Mouse (Mus musculus): ENCODE data around the gene Fktn. TPM values are rescaled to one million over a fixed set of nuclear protein-coding genes. Genes with fewer than 3 reads are reported as not detected.

Fktn gene
- polyA plus RNA-seq, 1 experiment from 2014 or later, result 19.2 TPM

- 96% methylated on average over 4 of the region's 4 CpGs for WGBS
- DNase-seq (ENCODE audit: low spot score) (no peak), ATAC-seq (ENCODE audit: insufficient read depth, low FRiP score, low TSS enrichment) (no peak)
- no peak overlapping the region for H3K9ac ChIP-seq (ENCODE audit: low read length)
- no peaks in the 10 kb centered on the region for H3K27me3 ChIP-seq (ENCODE audit: control insufficient read depth, insufficient read depth, low read length)
- H3K4me2 ChIP-seq (ENCODE audit: low read depth), result no peak overlapping the region
- H3K36me3 ChIP-seq (ENCODE audit: control insufficient read depth, insufficient read depth, low read length), result no peaks in the 10 kb centered on the region
- H3K4me1 ChIP-seq (ENCODE audit: control insufficient read depth, insufficient read depth, low read length), result no peaks in the 10 kb centered on the region
- no peaks in the 10 kb centered on the region for H3K9me3 ChIP-seq (ENCODE audit: control insufficient read depth, low read length)
- H3K27ac ChIP-seq (ENCODE audit: low read depth, low read length), result no peak overlapping the region
- H3K4me3 ChIP-seq (ENCODE audit: low read depth, low read length), result no peak overlapping the region
Observed at GRCm38 (mm10) chr4:53758764-53759163, 45.0 kb downstream of the Fktn start.

DNA sequence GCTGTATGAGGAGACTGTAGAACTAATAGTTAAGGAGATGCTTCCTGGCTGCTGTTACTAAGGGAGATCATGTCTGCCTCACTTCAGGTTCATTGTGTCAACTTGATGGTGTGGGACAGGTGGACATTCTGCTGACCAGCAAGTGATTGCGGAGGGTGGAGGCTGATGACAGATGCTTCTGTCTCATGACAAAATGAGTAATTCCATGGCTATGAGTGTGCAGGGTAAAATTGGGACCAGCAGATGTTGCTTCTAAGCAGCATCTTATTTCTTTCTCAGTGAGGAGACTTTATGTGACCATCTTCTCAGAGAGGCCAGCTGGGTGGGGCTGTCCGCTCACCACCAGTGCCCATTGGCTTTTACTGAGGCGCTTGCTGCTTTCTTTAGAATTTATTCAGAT is 45.9 kb downstream of the Fktn start:
- WGBS, result 96% methylated on average over 3 of the region's 3 CpGs
- H3K9ac ChIP-seq (ENCODE audit: low read length), result no peak overlapping the region

DNA sequence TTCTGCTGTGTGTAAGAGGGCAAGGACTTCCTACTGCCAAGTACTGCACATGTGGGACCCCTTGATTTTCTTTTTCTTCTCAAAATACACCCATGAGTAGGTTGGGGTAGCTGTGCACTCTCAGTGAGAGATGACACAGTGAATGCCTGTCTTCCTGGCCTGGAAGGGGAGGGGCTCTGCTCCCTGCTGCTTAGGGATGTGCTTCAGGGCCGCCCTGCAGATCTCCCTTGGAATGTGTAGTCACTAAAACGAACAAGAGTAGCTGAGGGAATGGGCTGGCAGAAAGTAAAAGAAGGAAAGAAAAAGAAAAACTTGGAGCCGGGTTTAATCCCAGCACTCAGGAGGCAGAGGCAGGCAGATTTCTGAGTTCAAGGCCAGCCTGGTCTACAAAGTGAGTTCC is 48.7 kb downstream of the Fktn start:
- Histone ChIP-seq H3K4me3 (ENCODE audit: low read depth, low read length) (no peak overlapping the region), H3K9me3 (ENCODE audit: control insufficient read depth, low read length) (no peaks in the 10 kb centered on the region), H3K9ac (ENCODE audit: low read length) (no peak overlapping the region), H3K27me3 (ENCODE audit: control insufficient read depth, insufficient read depth, low read length) (no peaks in the 10 kb centered on the region), H3K4me2 (ENCODE audit: low read depth) (no peak overlapping the region), H3K27ac (ENCODE audit: low read depth, low read length) (no peak overlapping the region), H3K36me3 (ENCODE audit: control insufficient read depth, insufficient read depth, low read length) (no peaks in the 10 kb centered on the region), H3K4me1 (ENCODE audit: control insufficient read depth, insufficient read depth, low read length) (no peaks in the 10 kb centered on the region)
- 48% methylated on average over 3 of the region's 3 CpGs for WGBS
- no peak for ATAC-seq (ENCODE audit: insufficient read depth, low FRiP score, low TSS enrichment)
- no peak for DNase-seq (ENCODE audit: low spot score)

More for the DNA sequence above, 45.9 kb downstream of the Fktn start:
- Histone ChIP-seq H3K4me2 (ENCODE audit: low read depth) (no peak overlapping the region), H3K4me1 (ENCODE audit: control insufficient read depth, insufficient read depth, low read length) (no peaks in the 10 kb centered on the region), H3K27ac (ENCODE audit: low read depth, low read length) (no peak overlapping the region), H3K4me3 (ENCODE audit: low read depth, low read length) (no peak overlapping the region), H3K27me3 (ENCODE audit: control insufficient read depth, insufficient read depth, low read length) (no peaks in the 10 kb centered on the region), H3K36me3 (ENCODE audit: control insufficient read depth, insufficient read depth, low read length) (no peaks in the 10 kb centered on the region), H3K9me3 (ENCODE audit: control insufficient read depth, low read length) (no peaks in the 10 kb centered on the region)
- DNase-seq (ENCODE audit: low spot score) (no peak), ATAC-seq (ENCODE audit: insufficient read depth, low FRiP score, low TSS enrichment) (no peak)

- 29% methylated on average over 6 of the region's 6 CpGs for WGBS
- Histone ChIP-seq H3K27me3 (ENCODE audit: control insufficient read depth, insufficient read depth, low read length) (no peaks in the 10 kb centered on the region), H3K36me3 (ENCODE audit: control insufficient read depth, insufficient read depth, low read length) (no peaks in the 10 kb centered on the region), H3K9ac (ENCODE audit: low read length) (no peak overlapping the region), H3K4me3 (ENCODE audit: low read depth, low read length) (no peak overlapping the region), H3K4me1 (ENCODE audit: control insufficient read depth, insufficient read depth, low read length) (no peaks in the 10 kb centered on the region), H3K9me3 (ENCODE audit: control insufficient read depth, low read length) (no peaks in the 10 kb centered on the region), H3K27ac (ENCODE audit: low read depth, low read length) (no peak overlapping the region), H3K4me2 (ENCODE audit: low read depth) (no peak overlapping the region)
- DNase-seq (ENCODE audit: low spot score), result no peak
- no peak for ATAC-seq (ENCODE audit: insufficient read depth, low FRiP score, low TSS enrichment)
Observed at GRCm38 (mm10) chr4:53770958-53771735, 57.3 kb downstream of the Fktn start.

DNA sequence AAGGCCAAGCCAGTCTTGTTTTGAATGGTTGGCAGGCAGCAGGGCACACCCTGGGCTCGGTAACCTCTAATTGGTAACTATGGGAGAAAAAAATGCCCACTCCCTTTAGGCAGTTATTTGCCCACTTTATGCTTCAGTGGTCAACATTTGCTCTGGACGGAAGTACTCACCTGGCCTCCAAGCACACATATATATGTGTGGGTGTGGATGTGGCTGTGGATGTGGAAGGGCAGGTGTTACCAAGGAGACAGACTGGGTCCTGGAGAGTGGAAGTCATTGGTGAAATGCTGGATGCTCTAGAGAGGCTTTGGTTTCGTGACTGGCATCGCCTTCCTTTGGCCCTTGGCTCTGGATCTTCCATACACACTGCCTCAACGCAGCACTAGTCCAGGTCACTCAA is 58.2 kb downstream of the Fktn start:
- H3K9me3 ChIP-seq (ENCODE audit: control insufficient read depth, low read length), result no peaks in the 10 kb centered on the region
- no peaks in the 10 kb centered on the region for H3K36me3 ChIP-seq (ENCODE audit: control insufficient read depth, insufficient read depth, low read length)
- no peak overlapping the region for H3K9ac ChIP-seq (ENCODE audit: low read length)
- H3K4me1 ChIP-seq (ENCODE audit: control insufficient read depth, insufficient read depth, low read length), result no peaks in the 10 kb centered on the region
- H3K27ac ChIP-seq (ENCODE audit: low read depth, low read length), result no peak overlapping the region
- no peak overlapping the region for H3K4me2 ChIP-seq (ENCODE audit: low read depth)
- no peak for DNase-seq (ENCODE audit: low spot score)
- WGBS, result 72% methylated on average over 5 of the region's 5 CpGs
- H3K27me3 ChIP-seq (ENCODE audit: control insufficient read depth, insufficient read depth, low read length), result no peaks in the 10 kb centered on the region
- H3K4me3 ChIP-seq (ENCODE audit: low read depth, low read length), result no peak overlapping the region
- ATAC-seq (ENCODE audit: insufficient read depth, low FRiP score, low TSS enrichment), result no peak

DNA sequence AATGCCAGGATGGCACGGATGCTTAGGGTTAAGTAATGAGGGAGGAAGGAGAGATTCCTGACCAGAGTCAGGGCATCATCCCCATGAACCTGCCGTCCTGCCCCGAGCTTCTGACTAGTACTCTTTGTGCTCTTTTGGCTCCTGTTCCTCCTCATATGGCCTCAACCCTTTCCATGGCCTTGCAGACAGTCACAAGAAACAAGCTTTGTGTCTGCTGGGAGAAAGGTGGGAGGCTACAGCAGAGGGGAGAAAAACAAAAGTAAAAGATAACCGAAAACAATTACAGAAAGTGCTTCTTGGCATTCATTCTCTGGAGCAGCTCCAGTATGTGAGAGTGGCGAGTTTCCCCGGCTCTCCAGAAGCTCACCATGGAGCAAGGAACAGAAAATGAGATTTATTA is 60.1 kb downstream of the Fktn start:
- ATAC-seq (ENCODE audit: insufficient read depth, low FRiP score, low TSS enrichment) (no peak), DNase-seq (ENCODE audit: low spot score) (no peak)
- Histone ChIP-seq H3K4me1 (ENCODE audit: control insufficient read depth, insufficient read depth, low read length) (no peaks in the 10 kb centered on the region), H3K9ac (ENCODE audit: low read length) (no peak overlapping the region), H3K36me3 (ENCODE audit: control insufficient read depth, insufficient read depth, low read length) (no peaks in the 10 kb centered on the region), H3K4me3 (ENCODE audit: low read depth, low read length) (no peak overlapping the region), H3K27ac (ENCODE audit: low read depth, low read length) (no peak overlapping the region), H3K9me3 (ENCODE audit: control insufficient read depth, low read length) (no peaks in the 10 kb centered on the region), H3K4me2 (ENCODE audit: low read depth) (no peak overlapping the region), H3K27me3 (ENCODE audit: control insufficient read depth, insufficient read depth, low read length) (no peaks in the 10 kb centered on the region)
- WGBS, result 71% methylated on average over 6 of the region's 6 CpGs

- 69% methylated on average over 4 of the region's 4 CpGs for WGBS
Observed at GRCm38 (mm10) chr4:53781396-53781795, 67.6 kb downstream of the Fktn start.

GRCm38 (mm10) chr4:53782216-53783070 is 68.6 kb downstream of the Fktn start:
- Histone ChIP-seq H3K36me3 (ENCODE audit: control insufficient read depth, insufficient read depth, low read length) (no peaks in the 10 kb centered on the region), H3K4me3 (ENCODE audit: low read depth, low read length) (no peak overlapping the region), H3K4me1 (ENCODE audit: control insufficient read depth, insufficient read depth, low read length) (peaks cover 5% of the 10 kb centered on the region; the same call in 1 of the 2 replicates), H3K9ac (ENCODE audit: low read length) (no peak overlapping the region), H3K9me3 (ENCODE audit: control insufficient read depth, low read length) (no peaks in the 10 kb centered on the region), H3K27ac (ENCODE audit: low read depth, low read length) (no peak overlapping the region), H3K27me3 (ENCODE audit: control insufficient read depth, insufficient read depth, low read length) (no peaks in the 10 kb centered on the region), H3K4me2 (ENCODE audit: low read depth) (no peak overlapping the region)
- ATAC-seq (ENCODE audit: insufficient read depth, low FRiP score, low TSS enrichment) (no peak), DNase-seq (ENCODE audit: low spot score) (no peak)
- 34% methylated on average over 14 of the region's 14 CpGs for WGBS

More at GRCm38 (mm10) chr4:53781396-53781795, 67.6 kb downstream of the Fktn start:
- H3K27ac ChIP-seq (ENCODE audit: low read depth, low read length), result no peak overlapping the region
- no peaks in the 10 kb centered on the region for H3K36me3 ChIP-seq (ENCODE audit: control insufficient read depth, insufficient read depth, low read length)
- no peak for DNase-seq (ENCODE audit: low spot score)
- no peaks in the 10 kb centered on the region for H3K9me3 ChIP-seq (ENCODE audit: control insufficient read depth, low read length)
- H3K4me1 ChIP-seq (ENCODE audit: control insufficient read depth, insufficient read depth, low read length), result peaks cover 5% of the 10 kb centered on the region; the same call in 1 of the 2 replicates
- no peaks in the 10 kb centered on the region for H3K27me3 ChIP-seq (ENCODE audit: control insufficient read depth, insufficient read depth, low read length)
- no peak overlapping the region for H3K4me2 ChIP-seq (ENCODE audit: low read depth)
- no peak overlapping the region for H3K9ac ChIP-seq (ENCODE audit: low read length)
- ATAC-seq (ENCODE audit: insufficient read depth, low FRiP score, low TSS enrichment), result no peak
- H3K4me3 ChIP-seq (ENCODE audit: low read depth, low read length), result no peak overlapping the region

Data from neural tube, embryonic 11.5 days (tissue).